Mouse (Mus musculus) B cell, adult 67 days (primary cell): Measurements from ENCODE around the gene Dpysl5. TPM values are rescaled to one million over a fixed set of nuclear protein-coding genes. Genes with fewer than 3 reads are reported as not detected.

ENCODE experiments used
- total RNA-seq, 2 experiments: library from RNA; stranded (reverse); gene quantifications; 4 replicates each; pipeline ENCODE4 v1.2.4; 2023

The Dpysl5 gene
- not detected for total RNA-seq

DNA sequence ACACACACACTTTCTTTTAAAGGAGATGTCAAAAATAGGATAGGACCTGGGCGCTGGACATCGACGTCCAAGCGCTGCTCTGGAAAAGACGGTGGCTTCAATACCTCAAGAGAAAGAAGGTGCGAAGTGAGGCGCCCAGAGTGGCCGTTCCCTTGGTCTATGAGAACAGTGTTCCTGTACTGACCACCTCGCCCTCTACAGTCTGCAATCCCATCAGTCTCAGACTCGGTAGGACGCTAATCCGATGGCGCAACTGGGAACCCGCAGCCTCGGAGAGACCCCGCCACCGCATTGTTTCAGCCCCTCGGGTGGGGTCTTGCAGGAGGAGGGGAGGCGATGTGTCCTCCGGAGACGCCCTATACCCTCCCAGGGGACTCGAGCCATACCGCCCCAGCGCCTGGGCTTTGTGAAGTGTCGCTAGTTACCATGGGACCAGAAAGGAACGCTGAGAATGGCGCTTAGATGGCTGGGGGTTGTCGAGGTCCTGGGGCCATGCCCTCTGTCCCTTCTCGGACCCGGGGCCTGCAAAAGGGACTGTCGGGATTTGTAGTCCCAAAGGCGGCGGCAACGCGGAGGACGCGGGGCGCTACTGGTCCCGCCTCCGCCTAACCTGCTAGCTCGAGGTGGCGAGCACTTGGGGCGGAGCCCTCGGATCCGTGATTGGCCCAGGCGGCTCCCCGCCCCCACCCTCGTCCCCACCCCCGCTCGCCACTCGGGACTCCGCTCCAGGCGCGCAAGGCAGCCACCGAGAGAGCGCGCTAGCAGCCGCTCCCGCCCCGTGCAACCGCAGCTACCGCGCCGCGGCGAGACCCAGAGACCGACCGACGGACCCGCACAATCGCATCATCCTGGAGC is at the start of gene Dpysl5:
Gene Dpysl5, plus strand, starts transcription at position 418 of the 855 bp plus-strand sequence.

DNA sequence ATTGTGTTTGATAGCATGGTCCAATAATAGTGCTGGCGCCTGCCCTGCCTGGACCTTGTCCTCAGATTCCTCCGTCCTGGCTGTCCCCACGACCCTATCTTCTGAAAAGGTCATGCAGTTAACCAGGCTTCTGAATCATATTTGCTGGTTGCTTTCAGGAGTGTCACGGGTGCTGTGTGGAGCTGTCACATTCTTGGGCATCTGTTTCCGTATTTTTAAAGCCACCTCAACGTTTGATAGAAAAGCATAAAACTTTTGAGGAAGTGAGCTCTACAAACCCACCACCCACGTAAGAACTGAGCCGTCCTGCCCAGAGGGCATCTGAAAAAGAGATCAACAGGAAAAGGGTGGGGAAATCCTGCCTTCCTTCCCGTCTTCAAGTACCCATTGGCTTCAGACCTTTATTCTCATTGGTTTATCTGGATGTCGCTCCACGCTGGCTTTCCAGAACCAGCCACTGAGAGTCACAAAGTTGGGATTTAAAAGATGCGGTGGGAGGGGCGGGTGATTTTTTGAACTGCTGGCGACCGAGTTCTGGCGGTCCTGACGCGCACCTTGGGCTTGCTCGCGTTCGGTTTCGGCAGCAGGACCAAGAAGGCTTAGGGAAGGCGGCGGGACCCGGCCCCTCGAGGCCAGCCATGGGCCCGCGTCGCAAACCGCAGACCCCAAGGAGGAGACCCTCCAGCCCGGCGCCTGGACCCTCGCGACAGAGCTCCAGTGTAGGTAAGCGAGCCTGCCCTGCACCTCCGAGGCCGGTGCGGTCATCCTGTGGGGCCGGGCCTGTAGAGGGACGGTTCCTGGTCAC is 44.8 kb upstream of the Dpysl5 start, which contains the start of gene Cenpa:
Gene Cenpa, plus strand, starts transcription at position 387 of the 805 bp plus-strand sequence.

DNA sequence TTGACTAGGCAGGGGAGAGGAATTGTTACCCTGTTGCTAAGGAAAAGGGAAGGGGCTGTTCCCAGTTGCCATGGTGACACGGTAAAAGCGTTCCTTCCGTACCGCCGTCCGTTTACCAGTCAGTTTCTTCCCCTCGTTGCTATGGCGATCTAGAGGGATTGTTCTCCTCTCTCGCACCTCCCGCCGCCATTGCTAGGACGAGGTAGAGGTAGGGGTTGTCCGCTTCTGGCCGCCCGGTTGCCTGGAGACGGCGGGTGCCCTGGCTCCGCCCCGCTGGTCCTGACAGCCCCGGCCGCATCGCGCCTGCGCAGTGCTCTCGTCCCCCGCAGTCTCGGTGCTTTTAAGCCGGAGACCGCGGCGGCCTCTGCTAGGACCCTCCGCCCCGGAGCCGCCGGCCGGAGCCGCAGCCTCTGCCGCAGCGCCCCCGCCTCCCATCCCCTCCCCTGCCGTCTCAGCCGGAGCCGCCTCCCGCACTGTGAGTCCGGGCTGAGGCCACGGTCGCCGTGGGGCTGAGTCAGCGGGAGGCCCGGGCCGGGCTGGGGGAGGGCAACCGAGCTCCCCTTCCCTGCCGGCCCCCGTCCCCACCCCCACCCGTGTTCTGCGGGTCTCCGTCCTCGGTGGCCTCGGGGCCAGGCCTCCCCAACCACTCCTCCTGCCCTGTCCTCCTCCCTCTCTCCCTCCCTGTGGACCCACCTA is 103.2 kb downstream of the Dpysl5 start, which contains the start of gene Mapre3:
Gene Mapre3, plus strand, starts transcription at position 218 of the 696 bp plus-strand sequence.

Other genes starting within 250 kb of the Dpysl5 start
- gene Otof, start 249.6 kb upstream of the Dpysl5 start, total RNA-seq, result not detected
- not detected for gene 1700001C02Rik, start 245.5 kb upstream of the Dpysl5 start, total RNA-seq
- gene Cib4, start 165.7 kb upstream of the Dpysl5 start, total RNA-seq, result not detected
- gene Kcnk3, start 123.4 kb upstream of the Dpysl5 start, total RNA-seq, result under 1 TPM; 0.46 to 0.65 TPM
- gene Slc35f6, start 63.6 kb upstream of the Dpysl5 start, total RNA-seq, result 10 to 100 TPM; 37.8 to 40.8 TPM
- gene Cenpa, start 44.8 kb upstream of the Dpysl5 start, total RNA-seq, result 100 to 1,000 TPM; 197 to 229 TPM
- 10 to 100 TPM in 1 of 2 experiments, 1 to 10 TPM in 1; 9.7 to 11.1 TPM for gene Mapre3, start 103.1 kb downstream of the Dpysl5 start, total RNA-seq
- gene Tmem214, start 156.4 kb downstream of the Dpysl5 start, total RNA-seq, result 10 to 100 TPM; 55.5 to 55.8 TPM
- 10 to 100 TPM; 24.7 to 24.9 TPM for gene Agbl5, start 177.1 kb downstream of the Dpysl5 start, total RNA-seq
- gene Ost4, start 196.2 kb downstream of the Dpysl5 start, total RNA-seq, result 100 to 1,000 TPM; 180 to 190 TPM
- under 1 TPM; 0.73 to 0.98 TPM for gene Emilin1, start 201.8 kb downstream of the Dpysl5 start, total RNA-seq
- 10 to 100 TPM; 15.4 to 18.0 TPM for gene Khk, start 209.9 kb downstream of the Dpysl5 start, total RNA-seq
- gene Cgref1, start 234.0 kb downstream of the Dpysl5 start, total RNA-seq, result not detected
- 100 to 1,000 TPM; 166 to 187 TPM for gene Preb, start 248.8 kb downstream of the Dpysl5 start, total RNA-seq